Mouse (Mus musculus) CD4-positive, CD25-positive, alpha-beta regulatory T cell, adult 2 months (primary cell): Measurements from ENCODE around the gene Unc13d.
"Not testable (repeated sequence)": the region's sequence is repeated elsewhere in the genome, so short reads cannot be mapped to it uniquely, and the experiment has no call there.

Experiments used
- DNase-seq: peaks from one replicate; pipeline ENCODE4 v3.0.0-alpha.2; 2012; ENCODE audit warnings: low read depth, low spot score

Gene Unc13d

GRCm38 (mm10) chr11:116077446-116078204 is at the start of gene Unc13d:
Unc13d (minus strand) TSS chr11:116077961.
- DNase-seq = peak; percentile 66

DNA sequence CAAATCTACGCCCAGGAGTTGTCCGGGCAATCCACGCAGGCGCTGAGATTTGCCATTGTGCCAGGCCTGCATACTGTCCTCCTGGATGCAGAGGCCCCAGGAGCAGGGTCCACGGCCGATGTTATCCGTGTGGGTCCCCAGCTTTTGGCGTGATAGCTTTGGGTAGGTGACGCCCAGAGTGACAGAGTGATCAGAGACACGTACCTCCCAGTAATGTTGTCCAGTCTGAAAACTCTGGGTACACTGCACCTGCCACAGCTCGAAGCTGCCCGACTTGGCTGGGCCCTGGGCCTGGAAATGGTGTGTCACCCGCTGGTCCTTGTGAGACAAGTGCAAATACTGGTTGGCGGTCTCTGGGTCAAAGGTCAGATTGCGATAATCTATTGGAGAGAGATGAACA is 48.5 kb upstream of the Unc13d start:
- DNase-seq = no peak

DNA sequence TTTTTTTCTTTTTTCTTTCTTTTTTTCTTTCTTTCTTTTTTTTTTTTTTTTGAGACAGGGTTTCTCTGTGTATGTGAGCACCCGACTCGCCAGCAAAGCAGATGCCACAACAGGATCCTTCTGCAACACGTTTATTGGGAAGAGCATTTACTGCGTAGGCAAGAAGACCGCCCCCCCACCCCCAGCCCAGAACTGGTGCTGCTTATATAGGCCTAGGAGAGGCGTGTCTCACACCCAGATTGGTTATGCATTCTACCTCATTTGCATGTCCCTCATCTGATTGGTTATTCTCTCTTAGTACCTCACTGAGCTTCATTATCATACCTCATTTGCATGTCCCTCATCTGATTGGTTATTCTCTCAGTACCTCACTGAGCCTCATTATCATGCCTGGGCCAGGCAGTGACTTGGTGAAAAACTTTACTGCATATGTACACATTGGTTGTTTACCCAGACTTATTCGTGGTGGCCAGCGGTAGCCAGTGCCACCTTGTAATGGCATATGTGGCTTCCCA is 44.0 kb upstream of the Unc13d start:
- DNase-seq = not testable (repeated sequence)

GRCm38 (mm10) chr11:116117819-116118218 is 40.1 kb upstream of the Unc13d start:
- DNase-seq = peak; percentile 35

DNA sequence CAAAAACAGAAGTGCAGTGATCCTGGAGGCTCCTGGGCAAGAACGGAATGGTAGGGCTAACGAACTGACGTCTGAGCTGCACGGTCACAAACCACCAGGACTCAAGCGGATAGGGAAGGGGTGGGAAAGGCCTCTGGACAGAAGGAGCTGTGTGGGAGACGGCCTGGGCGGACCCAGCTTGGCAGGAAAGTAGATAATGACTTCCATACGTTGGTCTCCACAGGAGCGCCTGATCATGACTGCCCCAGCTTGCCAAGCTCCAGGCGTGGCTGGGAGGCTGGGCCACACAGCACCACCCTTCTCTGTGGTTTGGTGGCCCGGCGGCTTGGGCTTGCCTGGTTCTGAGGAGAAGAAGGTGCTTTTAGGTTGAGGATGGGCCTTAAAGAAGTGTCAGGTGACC is 39.5 kb upstream of the Unc13d start:
- DNase-seq = no peak

GRCm38 (mm10) chr11:116111611-116112203 is 33.9 kb upstream of the Unc13d start:
- DNase-seq = no peak

GRCm38 (mm10) chr11:116111067-116111466 is 33.3 kb upstream of the Unc13d start:
- no peak for DNase-seq

GRCm38 (mm10) chr11:116110540-116110939 is 32.8 kb upstream of the Unc13d start:
- no peak for DNase-seq

DNA sequence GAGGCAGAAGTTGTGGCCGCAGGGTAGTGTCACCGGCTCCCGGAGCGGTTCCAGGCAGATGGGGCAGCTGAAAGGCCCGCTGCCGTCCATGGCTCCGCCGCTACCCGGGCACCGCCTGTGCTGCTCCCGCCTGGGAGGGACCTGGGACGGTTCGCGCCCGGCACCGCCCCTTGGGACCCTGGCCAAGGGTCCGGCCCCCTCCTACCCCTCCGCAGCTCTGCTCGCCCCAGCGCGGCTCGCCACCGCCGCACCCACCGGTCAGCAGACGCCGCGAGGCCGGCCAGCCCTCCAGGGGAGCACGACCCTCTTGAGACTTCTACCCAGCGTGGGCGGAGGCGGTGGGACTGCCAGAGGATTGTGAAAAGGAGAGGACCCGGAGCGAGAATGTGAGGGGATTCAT is 32.4 kb upstream of the Unc13d start:
- no peak for DNase-seq

DNA sequence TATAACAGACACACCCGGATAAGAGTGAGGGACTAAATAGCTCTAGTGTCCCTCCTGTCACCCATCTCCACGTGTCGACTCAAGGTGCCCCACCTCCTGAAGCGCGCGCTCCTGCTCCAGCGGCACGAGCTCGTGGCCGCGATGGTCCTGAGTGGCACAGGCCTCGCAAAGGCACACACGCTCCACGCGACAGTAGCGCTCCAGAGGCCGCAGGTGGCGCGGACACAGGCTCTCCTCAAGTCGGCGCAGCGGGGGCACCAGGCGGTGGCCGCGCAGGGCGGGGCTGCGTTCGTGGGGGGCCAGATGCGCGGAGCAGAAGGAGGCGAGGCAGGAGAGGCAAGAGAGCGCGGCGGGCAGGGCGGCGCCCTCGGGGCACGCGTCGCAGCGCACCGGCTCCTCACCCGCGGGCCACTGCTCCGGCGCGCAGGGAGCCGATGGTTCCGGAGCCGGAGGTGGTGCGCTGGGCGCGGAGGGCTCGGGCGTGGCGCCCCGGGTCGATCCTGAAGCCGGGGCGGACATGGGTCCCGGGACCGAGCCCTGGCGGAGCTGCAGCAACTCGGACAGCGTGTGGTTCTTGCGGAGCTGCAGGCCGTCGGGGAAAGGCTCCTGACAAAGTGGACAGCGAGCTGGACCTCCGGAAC is 31.8 kb upstream of the Unc13d start:
- no peak for DNase-seq

- DNase-seq = no peak
Observed at GRCm38 (mm10) chr11:116108464-116109137, 30.8 kb upstream of the Unc13d start.

DNA sequence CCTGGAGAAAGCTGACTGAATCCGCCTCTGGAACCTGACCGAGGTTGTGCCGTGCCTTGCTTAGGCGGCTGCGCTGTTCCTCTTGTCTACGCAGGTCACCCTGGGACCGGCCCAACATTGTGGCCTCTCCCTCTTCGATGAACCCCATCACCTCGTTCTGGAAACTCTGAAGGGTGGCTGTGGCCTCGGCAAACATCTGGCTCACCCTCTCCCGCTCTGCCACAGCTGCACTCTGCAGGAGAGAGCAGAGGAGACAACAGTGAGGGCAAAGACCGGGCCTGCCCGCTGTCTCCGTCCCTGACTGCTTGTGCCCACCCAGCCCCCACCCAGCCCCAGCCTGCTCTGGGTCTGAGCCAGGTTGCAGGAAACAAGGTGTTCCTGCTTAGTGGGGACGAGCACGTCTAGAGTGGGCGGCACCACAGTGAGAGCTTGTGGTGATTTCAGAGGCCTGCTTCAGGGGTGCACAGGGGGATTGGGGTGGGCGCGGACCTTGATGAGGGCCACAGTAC is 30.1 kb upstream of the Unc13d start:
- DNase-seq = no peak

DNA sequence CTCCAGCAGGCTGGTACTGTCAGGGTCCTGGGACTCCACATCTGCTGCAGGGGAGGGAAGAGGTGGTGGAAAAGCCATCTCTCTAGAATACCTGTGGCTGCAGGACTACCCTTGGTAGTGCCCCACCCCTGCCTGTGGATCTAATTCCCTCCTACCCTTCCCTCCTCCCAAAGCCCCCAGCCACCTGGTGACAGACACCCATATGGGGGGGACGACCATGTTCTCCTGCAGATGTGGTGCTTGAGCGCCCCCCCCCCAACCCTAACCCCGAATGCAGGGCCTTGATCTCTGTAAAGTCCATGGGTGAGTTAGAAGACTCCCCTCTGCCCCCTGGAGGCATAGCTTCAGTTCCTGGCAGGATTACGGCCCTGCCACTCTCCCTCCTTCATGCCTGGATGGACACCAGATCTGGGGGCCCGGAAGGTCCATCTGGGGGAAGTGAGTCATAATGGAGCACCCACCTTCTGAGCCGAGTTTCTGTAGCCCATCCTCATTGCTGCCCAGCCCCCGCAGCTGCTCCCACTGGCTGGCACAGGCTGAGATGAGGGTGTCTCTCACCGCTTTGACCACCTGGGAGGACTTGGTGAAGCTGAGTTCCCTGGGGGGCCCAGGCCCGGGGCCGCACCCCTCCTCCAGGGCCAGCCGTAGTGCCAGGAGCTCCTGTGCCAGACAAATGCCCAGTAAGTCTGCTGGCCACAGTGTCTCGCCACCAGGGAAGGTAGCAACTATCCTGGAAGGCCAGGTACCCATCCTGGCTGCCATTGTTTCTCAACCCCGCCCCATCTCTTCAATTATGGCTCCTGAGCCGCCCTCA is 29.4 kb upstream of the Unc13d start:
- no peak for DNase-seq

- no peak for DNase-seq
Observed at GRCm38 (mm10) chr11:116106154-116106962, 28.6 kb upstream of the Unc13d start.

DNA sequence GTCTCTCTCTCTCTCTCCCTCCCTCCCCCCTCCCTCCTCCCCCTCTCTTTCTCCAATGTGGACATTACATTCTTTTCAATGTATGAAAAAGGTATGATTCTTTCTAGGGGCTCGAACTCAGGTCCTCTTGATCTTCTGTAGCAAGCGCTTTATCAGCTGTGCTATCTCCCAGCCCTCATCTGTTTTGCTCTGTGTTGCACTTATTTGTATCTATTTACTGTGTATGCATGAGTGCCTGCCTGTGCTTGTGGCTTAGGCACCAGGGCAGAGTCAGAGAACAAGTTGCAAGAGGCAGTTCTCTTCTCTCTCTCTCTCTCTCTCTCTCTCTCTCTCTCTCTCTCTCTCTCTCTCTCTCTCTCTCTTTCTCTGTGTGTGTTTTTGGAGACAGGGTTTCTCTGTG is 27.3 kb upstream of the Unc13d start:
- DNase-seq = no peak

DNA sequence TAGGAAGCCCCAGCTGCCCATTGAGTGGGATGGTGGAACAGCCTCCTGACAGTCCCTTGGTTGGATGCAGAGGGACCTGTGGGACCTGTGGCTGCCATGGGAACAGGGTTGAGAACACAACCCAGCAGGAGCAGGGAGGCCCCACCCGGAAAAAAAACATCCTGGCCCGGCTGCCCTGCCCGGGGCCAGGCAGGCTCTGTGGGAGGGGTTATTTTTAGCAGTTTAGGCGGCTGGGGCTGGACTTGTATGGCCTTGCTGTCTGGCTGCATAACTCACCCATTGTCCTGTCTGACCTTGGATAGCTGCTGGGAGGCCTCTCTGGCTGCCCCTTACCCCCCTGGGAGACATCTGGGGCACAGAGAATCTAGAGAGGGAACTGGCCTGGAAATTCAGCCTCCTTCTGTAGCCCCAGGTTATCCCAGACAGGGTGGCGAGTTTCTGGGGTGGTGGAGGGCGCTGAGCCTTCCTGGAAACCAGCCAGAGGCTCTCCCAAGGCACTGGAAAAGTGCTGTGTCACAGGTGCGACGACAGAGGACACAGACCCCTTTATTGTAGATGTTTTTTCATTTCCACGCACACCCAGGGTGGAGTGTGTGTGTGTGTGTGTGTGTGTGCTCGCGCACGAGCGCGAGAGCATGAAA is 26.4 kb upstream of the Unc13d start:
- no peak for DNase-seq

DNA sequence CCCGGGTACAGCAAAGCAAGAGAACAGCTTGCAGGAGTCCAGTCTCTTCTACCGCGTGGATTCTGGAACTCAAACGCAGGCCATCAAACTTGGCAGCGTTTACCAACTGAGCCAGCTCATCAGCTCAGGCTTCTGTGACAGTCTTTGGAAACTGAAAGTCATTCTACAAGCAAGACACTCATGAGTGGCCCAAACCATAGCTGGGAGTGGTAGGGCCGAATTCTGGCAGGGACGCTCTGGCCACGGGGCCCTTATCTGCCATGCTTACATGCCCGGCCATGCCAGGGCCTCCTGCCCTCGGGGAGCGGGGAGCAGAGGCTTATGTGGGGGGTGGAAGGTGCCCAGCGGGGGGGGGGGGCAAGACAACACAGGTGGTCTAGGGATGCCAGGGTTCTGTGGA is 25.8 kb upstream of the Unc13d start:
- no peak for DNase-seq

GRCm38 (mm10) chr11:116102472-116102871 is 24.7 kb upstream of the Unc13d start:
- DNase-seq = no peak

GRCm38 (mm10) chr11:116101931-116102381 is 24.2 kb upstream of the Unc13d start:
- DNase-seq = no peak

DNA sequence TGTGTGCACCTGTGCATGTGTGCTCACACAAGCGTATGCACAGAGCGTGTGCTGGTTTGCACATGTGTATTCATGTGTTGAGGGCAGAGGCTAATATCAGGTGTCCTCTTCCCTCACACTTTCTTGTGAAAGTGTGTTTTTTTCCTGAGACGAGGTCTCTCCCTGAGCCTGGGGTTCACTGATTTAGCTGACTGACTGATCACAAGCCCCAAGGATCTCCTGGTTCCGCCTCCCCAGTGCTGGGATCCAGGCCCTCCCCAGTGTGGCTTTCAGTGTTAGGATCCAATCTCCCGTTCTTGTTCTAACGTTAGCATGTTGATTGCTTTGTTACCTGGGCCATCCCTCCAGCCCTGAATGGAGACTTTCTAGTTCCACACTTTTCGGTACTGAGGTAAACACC is 23.1 kb upstream of the Unc13d start:
- no peak for DNase-seq
